Mouse (Mus musculus) neural tube, embryonic 13.5 days (tissue): ENCODE measurements around the gene Oog4. TPM values are rescaled to one million over a fixed set of nuclear protein-coding genes. Genes with fewer than 3 reads are reported as not detected.
A peak's percentile ranks its signal among the peaks of the same experiment; 100 is the strongest.
"Not testable (repeated sequence)": the region's sequence is repeated elsewhere in the genome, so short reads cannot be mapped to it uniquely, and the experiment has no call there.

ENCODE experiments used
- ATAC-seq: fragments of 200-750 bp; cut with Nextera tagmentation; 2 replicates; pipeline ENCODE4 v1.8.0; 2017; ENCODE audit warnings: low read depth, mild to moderate bottlenecking, moderate TSS enrichment, moderate library complexity
- H3K27ac ChIP-seq: fragments of 300-500 bp; sonication (generic); replicated peaks from 2 replicates; pipeline ENCODE4 v1.5.1; 2015; ENCODE audit warnings: moderate library complexity, mild to moderate bottlenecking, inconsistent platforms
- H3K27me3 ChIP-seq: fragments of 300-500 bp; sonication (generic); 2 replicates; pipeline ENCODE4 v1.6.1; 2015; ENCODE audit warnings: mild to moderate bottlenecking, inconsistent platforms
- H3K36me3 ChIP-seq: fragments of 300-500 bp; sonication (generic); 2 replicates; pipeline ENCODE4 v1.6.1; 2015; ENCODE audit warnings: mild to moderate bottlenecking, inconsistent platforms
- H3K4me1 ChIP-seq: fragments of 300-500 bp; sonication (generic); replicated peaks from 2 replicates; pipeline ENCODE4 v1.6.1; 2015; ENCODE audit warnings: inconsistent platforms
- H3K4me2 ChIP-seq: fragments of 300-500 bp; sonication (generic); 2 replicates; pipeline ENCODE4 v1.6.1; 2015; ENCODE audit warnings: inconsistent platforms, mild to moderate bottlenecking, moderate library complexity
- H3K4me3 ChIP-seq: fragments of 300-500 bp; sonication (generic); 2 replicates; pipeline ENCODE4 v1.5.1; 2015; ENCODE audit warnings: mild to moderate bottlenecking, inconsistent platforms
- H3K9ac ChIP-seq: fragments of 300-500 bp; sonication (generic); 2 replicates; pipeline ENCODE4 v1.6.1; 2015; ENCODE audit warnings: moderate library complexity, mild to moderate bottlenecking, inconsistent platforms
- H3K9me3 ChIP-seq: fragments of 300-500 bp; sonication (generic); 2 replicates; pipeline ENCODE4 v1.6.1; 2016; ENCODE audit warnings: inconsistent platforms
- WGBS: fragments of 180-500 bp; shearing (Covaris S2); methylation state at CpG from one replicate; pipeline ENCODE4 v1.1.7; 2015; 5-methylcytosine and 5-hydroxymethylcytosine counted together
- polyA plus RNA-seq: library from polyadenylated mRNA; unstranded; fragments of >200 nt; fragmentation: Nextera tagmentation; extraction: Ambion mirVana; gene quantifications from 2 replicates; pipeline ENCODE4 v1.2.1, GENCODE M21; 2015

The Oog4 gene
- polyA plus RNA-seq: not detected in 2 replicates

GRCm38 (mm10) chr4:143450224-143450623 is at the start of gene Oog4:
Gene Oog4, minus strand, starts transcription at chr4:143450324.
- Histone ChIP-seq H3K4me2 (no peak within 1 kb of the TSS), H3K36me3 (no peaks in the 10 kb centered on the region), H3K4me3 (no peak within 1 kb of the TSS), H3K4me1 (no peaks in the 10 kb centered on the region), H3K9ac (no peak within 1 kb of the TSS), H3K27me3 (no peaks in the 10 kb centered on the region), H3K9me3 (no peaks in the 10 kb centered on the region), H3K27ac (no peak within 1 kb of the TSS)
- ATAC-seq: no peak
- 81% methylated on average over 3 of the region's 3 CpGs for WGBS

GRCm38 (mm10) chr4:143426770-143427169 is 23.4 kb downstream of the Oog4 start:
- ATAC-seq, H3K9ac ChIP-seq: not testable (repeated sequence)

GRCm38 (mm10) chr4:143414121-143414520 is 36.0 kb downstream of the Oog4 start:
- peaks cover 51% of the 10 kb centered on the region for H3K36me3 ChIP-seq
- no peak overlapping the region for H3K27ac ChIP-seq
- H3K9ac ChIP-seq: no peak overlapping the region
- H3K4me1 ChIP-seq: peaks cover 10% of the 10 kb centered on the region
- no peak for ATAC-seq
- H3K4me2 ChIP-seq: no peak overlapping the region
- H3K9me3 ChIP-seq: 0 out of 2 replicates have a peak, but pooled peaks cover 12% of the 10 kb centered on the region
- no peak overlapping the region for H3K4me3 ChIP-seq
- 95% methylated on average over 3 of the region's 3 CpGs for WGBS
- H3K27me3 ChIP-seq: no peaks in the 10 kb centered on the region

More at GRCm38 (mm10) chr4:143426770-143427169, 23.4 kb downstream of the Oog4 start:
- not testable (repeated sequence) for H3K27ac ChIP-seq, H3K4me2 ChIP-seq, H3K4me3 ChIP-seq, H3K27me3 ChIP-seq, H3K9me3 ChIP-seq, H3K4me1 ChIP-seq
- 70% methylated on average over 5 of the region's 5 CpGs for WGBS
- H3K36me3 ChIP-seq: peaks cover 18% of the 10 kb centered on the region

GRCm38 (mm10) chr4:143413621-143414020 is 36.5 kb downstream of the Oog4 start:
- Histone ChIP-seq H3K4me3 (no peak overlapping the region), H3K27ac (no peak overlapping the region), H3K36me3 (peaks cover 46% of the 10 kb centered on the region), H3K9me3 (0 out of 2 replicates have a peak, but pooled peaks cover 12% of the 10 kb centered on the region), H3K4me1 (peaks cover 10% of the 10 kb centered on the region), H3K27me3 (no peaks in the 10 kb centered on the region), H3K9ac (no peak overlapping the region), H3K4me2 (peak overlapping the region; percentile 60)
- ATAC-seq: no peak
- 97% methylated on average over 1 of the region's 1 CpGs for WGBS

- H3K36me3 ChIP-seq: peaks cover 34% of the 10 kb centered on the region
- H3K4me2 ChIP-seq: peak within 1 kb of the TSS; percentile 62
- H3K4me3 ChIP-seq: peak within 1 kb of the TSS; percentile 58
- peak within 1 kb of the TSS; percentile 93 for H3K27ac ChIP-seq
- H3K27me3 ChIP-seq: no peaks in the 10 kb centered on the region
- ATAC-seq: peak; percentile 92
- peak within 1 kb of the TSS; percentile 70 for H3K9ac ChIP-seq
- WGBS: under 1% methylated on average over 50 of the region's 50 CpGs
- peaks cover 6% of the 10 kb centered on the region for H3K4me1 ChIP-seq
- 0 out of 2 replicates have a peak, but pooled peaks cover 12% of the 10 kb centered on the region for H3K9me3 ChIP-seq
These were observed 37.7 kb downstream of the Oog4 start, which contains the start of gene Pramef8 for GRCm38 (mm10) chr4:143412219-143413092. Gene Pramef8, plus strand, starts transcription at chr4:143412426.

GRCm38 (mm10) chr4:143411566-143412218 is 38.4 kb downstream of the Oog4 start:
- H3K4me3 ChIP-seq: peak overlapping the region; percentile 58
- 66% methylated on average over 5 of the region's 5 CpGs for WGBS

GRCm38 (mm10) chr4:143394181-143394580 is 55.9 kb downstream of the Oog4 start, which contains the start of gene Pramel1:
Gene Pramel1, plus strand, starts transcription at chr4:143394428.
- no peak within 1 kb of the TSS for H3K4me2 ChIP-seq
- no peak within 1 kb of the TSS for H3K4me3 ChIP-seq
- no peaks in the 10 kb centered on the region for H3K27me3 ChIP-seq
- H3K27ac ChIP-seq: no peak within 1 kb of the TSS
- WGBS: 83% methylated on average over 26 of the region's 26 CpGs
- no peak for ATAC-seq
- H3K36me3 ChIP-seq: no peaks in the 10 kb centered on the region
- H3K9me3 ChIP-seq: no peaks in the 10 kb centered on the region
- H3K9ac ChIP-seq: no peak within 1 kb of the TSS
- H3K4me1 ChIP-seq: no peaks in the 10 kb centered on the region

More at GRCm38 (mm10) chr4:143411566-143412218, 38.4 kb downstream of the Oog4 start:
- ATAC-seq: peak; percentile 21
- Histone ChIP-seq H3K4me1 (peaks cover 6% of the 10 kb centered on the region), H3K9me3 (0 out of 2 replicates have a peak, but pooled peaks cover 12% of the 10 kb centered on the region), H3K27ac (peak overlapping the region; percentile 93), H3K27me3 (no peaks in the 10 kb centered on the region), H3K9ac (peak overlapping the region; percentile 70), H3K4me2 (peak overlapping the region; percentile 62), H3K36me3 (peaks cover 26% of the 10 kb centered on the region)

- peak; percentile 88 for ATAC-seq
- no peaks in the 10 kb centered on the region for H3K27me3 ChIP-seq
- 9% methylated on average over 37 of the region's 43 CpGs for WGBS
These were observed 61.0 kb downstream of the Oog4 start for GRCm38 (mm10) chr4:143388955-143389702.

More at GRCm38 (mm10) chr4:143388955-143389702, 61.0 kb downstream of the Oog4 start:
- Histone ChIP-seq H3K27ac (no peak overlapping the region), H3K9me3 (no peaks in the 10 kb centered on the region), H3K4me2 (peak overlapping the region; percentile 57), H3K4me3 (peak overlapping the region; percentile 38), H3K36me3 (no peaks in the 10 kb centered on the region), H3K4me1 (no peaks in the 10 kb centered on the region), H3K9ac (peak overlapping the region; percentile 60)

Other genes with a start within 250 kb of the Oog4 start
- gene Prdm2, start 237.3 kb downstream of the Oog4 start, polyA plus RNA-seq: 17.3 and 19.5 TPM in 2 replicates
- gene Pdpn, start 150.8 kb downstream of the Oog4 start, polyA plus RNA-seq: 64.0 and 77.5 TPM in 2 replicates
- gene Lrrc38, start 100.6 kb downstream of the Oog4 start, polyA plus RNA-seq: 0.27 and 0.33 TPM in 2 replicates
- not detected in 2 replicates for gene Pramel1, start 55.9 kb downstream of the Oog4 start, polyA plus RNA-seq
- gene Pramef8, start 37.9 kb downstream of the Oog4 start, polyA plus RNA-seq: 21.7 and 22.2 TPM in 2 replicates
- not detected in 2 replicates for gene Gm13043, start 61.0 kb upstream of the Oog4 start, polyA plus RNA-seq
- gene Gm13040, start 85.6 kb upstream of the Oog4 start, polyA plus RNA-seq: not detected in 2 replicates
- gene BC080695, start 101.4 kb upstream of the Oog4 start, polyA plus RNA-seq: not detected in 2 replicates
- not detected in 2 replicates for gene Gm13057, start 101.4 kb upstream of the Oog4 start, polyA plus RNA-seq
- gene Gm13083, start 164.7 kb upstream of the Oog4 start, polyA plus RNA-seq: not detected in 2 replicates
- not detected in 2 replicates for gene Gm13088, start 206.9 kb upstream of the Oog4 start, polyA plus RNA-seq